15 mouse cellular contexts compared by ENCODE assay signal in the genomic region with DNA sequence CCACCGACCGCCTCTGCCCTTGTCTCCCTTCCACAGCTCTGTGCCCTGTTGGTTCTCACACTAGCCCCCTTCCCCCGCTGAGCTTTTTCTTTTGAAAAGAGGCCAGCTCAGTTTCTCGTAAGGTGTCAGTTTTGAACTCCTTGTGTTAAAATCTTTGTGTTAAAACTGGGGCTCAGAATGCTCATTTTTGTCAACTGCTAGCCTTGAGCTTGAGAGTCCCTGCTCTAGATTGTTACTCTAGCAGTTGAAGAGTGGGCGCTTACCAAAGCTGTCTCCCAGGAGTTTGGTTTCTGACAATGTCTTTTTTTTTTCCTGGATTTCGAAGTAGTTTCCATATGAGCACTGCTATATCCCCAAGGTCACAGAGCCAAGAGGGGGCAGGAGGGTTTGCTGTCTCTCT.
"Had no signal": no experiment of that assay in that cellular context is flagged by ENCODE, and none has a peak within 500 bp of the region (broad histone marks: within the 10 kb centered on the region; RNA-seq: fewer than 3 reads in every experiment).

No protein-coding gene starts in this region.

- H3K36me3 ChIP-seq: midbrain, embryonic 15.5 days had no signal

- ATAC-seq: intestine, embryonic 16.5 days; midbrain, embryonic 15.5 days had no signal

- H3K9ac ChIP-seq: kidney, embryonic 15.5 days; limb, embryonic 13.5 days; liver, embryonic 14.5 days; midbrain, embryonic 15.5 days had no signal

- H3K4me3 ChIP-seq: kidney, embryonic 15.5 days; limb, embryonic 13.5 days; midbrain, embryonic 15.5 days had no signal

- DNase-seq: kidney, adult 2 months; kidney, postnatal 14 days; layer of hippocampus, adult 9-11 months; layer of hippocampus, postnatal 36 days; left cerebral cortex, postnatal 4 days; lung, adult 18-20 months; retina, postnatal 1 day; right cerebral cortex, postnatal 14 days; thymus, postnatal 36 days had no signal

- H3K4me2 ChIP-seq: kidney, embryonic 15.5 days; limb, embryonic 13.5 days; midbrain, embryonic 11.5 days; midbrain, embryonic 15.5 days had no signal

- H3K27me3 ChIP-seq: kidney, embryonic 15.5 days; limb, embryonic 13.5 days; midbrain, embryonic 15.5 days had no signal

- H3K27ac ChIP-seq: kidney, embryonic 15.5 days; limb, embryonic 13.5 days; liver, embryonic 14.5 days; midbrain, embryonic 15.5 days had no signal

- H3K9me3 ChIP-seq: kidney, embryonic 15.5 days; limb, embryonic 13.5 days; midbrain, embryonic 15.5 days had no signal

- H3K4me1 ChIP-seq: midbrain, embryonic 15.5 days had no signal
